Mouse (Mus musculus) heart, adult 2 months (tissue): ENCODE data around the gene Gm11563.

Experiments
- CTCF ChIP-seq: fragments of 200-600 bp; IDR thresholded peaks from 2 replicates; pipeline ENCODE4 v1.8.1; 2022; ENCODE audit warnings: antibody characterized with exemption, mild to moderate bottlenecking, moderate library complexity
- EP300 ChIP-seq: fragments of 200-500 bp; IDR thresholded peaks from 2 replicates; pipeline ENCODE4 v1.6.1; 2011; ENCODE audit warnings: low read depth, low read length, control low read depth; ENCODE audit not compliant: insufficient read depth
- POLR2A ChIP-seq: fragments of 200-500 bp; IDR thresholded peaks from 2 replicates; pipeline ENCODE4 v1.6.1; 2011; ENCODE audit warnings: mild to moderate bottlenecking, low read depth, low read length, control low read depth; ENCODE audit not compliant: insufficient read depth

- TF ChIP-seq CTCF (no peak), POLR2A (no peak), EP300 (no peak)
Measured at GRCm38 (mm10) chr11:99634653-99635134, 24.1 kb downstream of the Gm11563 start, which contains the start of gene Krtap4-2.
